Mouse (Mus musculus) left cerebral cortex, postnatal 25 days (tissue): ENCODE measurements around the gene Sc5d. TPM values are rescaled to one million over a fixed set of nuclear protein-coding genes. Genes with fewer than 3 reads are reported as not detected.

Source experiments
- DNase-seq, 2 experiments: peaks; one replicate each; pipeline ENCODE4 v3.0.0; 2022; ENCODE audit warnings: low spot score in 2 of 2, mixed read lengths in 1 of 2
- intact Hi-C: fragments of 180-260 bp; cut with DNase I; formaldehyde crosslinking; loops from one replicate; pipeline ENCODE4 v1.15.1; 2025
- total RNA-seq, 2 experiments: library from RNA; stranded (reverse); gene quantifications; 2 replicates each; pipeline ENCODE4 v1.2.3; 2021

Gene Sc5d
- total RNA-seq, 2 experiments from 2014 or later, result 56.0 to 61.6 TPM

DNA sequence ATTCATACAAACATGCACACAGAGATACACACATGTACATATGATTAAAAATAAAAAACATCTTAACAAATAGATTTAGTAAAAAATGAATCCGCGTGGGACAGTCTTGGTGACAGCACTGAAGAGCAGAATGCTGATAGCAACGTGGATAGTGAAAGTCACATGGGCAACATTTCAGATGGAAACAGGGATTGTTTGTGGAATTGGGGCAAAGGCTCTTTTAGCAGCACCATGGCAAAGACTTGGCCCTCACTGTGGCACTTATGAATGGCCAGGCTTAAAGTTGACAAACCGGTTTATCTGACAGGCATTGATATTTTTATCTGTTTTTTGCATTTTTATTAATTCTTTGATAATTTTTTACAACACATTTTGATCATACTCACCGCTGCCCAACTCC lies 4.3 kb upstream of the Sc5d start:
- intact Hi-C loops, result no loop called here
- DNase-seq, result no peak

DNA sequence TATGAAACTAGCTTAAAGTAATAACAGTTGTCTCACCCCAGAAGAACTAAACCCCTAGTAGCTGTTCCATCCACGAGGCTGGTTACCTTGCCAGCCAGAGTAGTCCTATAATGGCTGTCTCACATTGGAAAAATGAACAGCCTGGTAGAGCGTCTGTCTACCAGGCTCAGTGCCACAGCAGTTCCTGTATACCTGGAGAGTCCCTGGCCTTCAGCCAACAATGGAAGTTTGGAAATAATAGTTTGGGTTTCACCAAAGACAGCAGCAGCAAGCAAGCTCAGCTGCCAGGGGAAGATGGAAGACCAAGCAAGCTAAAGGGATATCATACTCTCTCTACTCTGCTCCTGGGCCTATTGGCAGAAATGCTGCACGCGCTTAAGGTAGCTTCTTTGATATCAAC lies 1.3 kb upstream of the Sc5d start:
- intact Hi-C loops, result no loop called here
- no peak for DNase-seq

GRCm38 (mm10) chr9:42263709-42264111 lies 346 bp downstream of the Sc5d start:
- intact Hi-C loops, result loop anchor here (5.0 kb wide), 1 partner anchor 261 kb away; no protein-coding TSS in a partner anchor
- DNase-seq, result peak; percentile 13 to 24

DNA sequence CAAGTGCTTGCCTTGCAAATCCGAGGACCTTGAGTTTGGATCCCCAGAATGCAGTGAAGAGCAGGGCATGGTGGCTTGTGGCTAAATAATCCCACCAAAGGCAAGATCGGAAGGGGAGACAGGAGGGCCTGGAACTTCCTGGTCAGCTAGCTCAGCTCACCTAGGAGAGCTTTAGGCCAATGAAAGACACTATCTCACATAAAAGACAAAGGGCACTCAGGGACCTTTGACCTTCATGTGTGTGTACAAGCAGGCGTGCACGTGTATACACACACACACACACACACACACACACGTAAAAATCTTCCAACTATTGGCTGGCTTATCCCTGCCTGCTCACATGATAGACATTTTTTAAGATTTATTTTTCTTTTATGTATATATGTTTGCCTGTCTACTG lies 3.6 kb downstream of the Sc5d start:
- DNase-seq, result no peak
- intact Hi-C loops, result loop anchor here (5.0 kb wide), 1 partner anchor 258 kb away; no protein-coding TSS in a partner anchor

GRCm38 (mm10) chr9:42249112-42249511 lies 14.9 kb downstream of the Sc5d start:
- no peak for DNase-seq
- intact Hi-C loops, result no loop called here

GRCm38 (mm10) chr9:42246688-42247087 lies 17.4 kb downstream of the Sc5d start:
- intact Hi-C loops, result no loop called here
- no peak for DNase-seq

- intact Hi-C loops, result no loop called here
- no peak for DNase-seq
Observed at GRCm38 (mm10) chr9:42244173-42244572, 19.9 kb downstream of the Sc5d start.

DNA sequence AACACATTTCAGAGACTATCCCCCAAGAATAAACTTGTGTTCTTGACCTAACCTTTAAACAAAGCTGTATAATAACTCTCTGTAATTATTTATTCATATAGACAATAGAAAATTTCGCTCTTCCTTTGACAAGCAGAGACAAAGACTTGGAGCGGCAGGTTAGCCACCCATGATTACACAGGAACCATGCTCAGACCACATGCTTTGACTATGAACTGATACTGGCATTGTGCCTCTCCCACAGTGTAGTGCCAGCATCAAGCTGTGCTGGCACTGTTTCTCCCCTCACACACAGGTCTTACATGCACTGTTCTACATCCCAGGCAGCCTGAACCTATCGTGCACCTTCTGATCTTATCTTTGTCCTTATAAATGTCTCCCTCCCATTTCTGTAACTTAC lies 23.0 kb downstream of the Sc5d start:
- intact Hi-C loops, result loop anchor here (1.0 to 2.0 kb wide), 3 partner anchors 118 to 240 kb away; no protein-coding TSS in a partner anchor
- no peak for DNase-seq

GRCm38 (mm10) chr9:42240583-42240992 lies 23.5 kb downstream of the Sc5d start:
- peak; percentile 71 to 81 for DNase-seq
- intact Hi-C loops, result loop anchor here (2.0 kb wide), 2 partner anchors 118 to 186 kb away; no protein-coding TSS in a partner anchor

- intact Hi-C loops, result loop anchor here (5.0 kb wide), 1 partner anchor 52 kb away; no protein-coding TSS in a partner anchor
- no peak for DNase-seq
Observed at GRCm38 (mm10) chr9:42238827-42239226, 25.2 kb downstream of the Sc5d start.

DNA sequence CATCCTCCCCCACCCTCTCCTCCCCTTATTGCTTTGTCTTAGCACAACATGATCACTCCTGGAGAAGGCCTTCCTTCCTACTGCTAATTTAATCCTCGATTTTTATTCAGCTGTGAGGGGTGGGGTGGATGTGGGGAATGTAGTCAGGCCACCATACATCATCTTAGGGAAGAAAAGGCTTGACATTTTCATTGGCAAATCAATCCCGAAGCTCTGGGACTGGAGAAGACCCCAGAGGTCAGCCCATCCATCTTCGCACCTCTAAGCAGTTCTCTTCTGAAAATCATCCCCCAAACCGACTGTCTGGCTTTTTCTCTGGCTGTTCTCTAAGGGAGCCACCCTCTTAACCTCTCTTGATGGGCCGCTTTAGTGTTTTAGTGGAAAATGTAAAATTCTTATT lies 32.9 kb downstream of the Sc5d start:
- DNase-seq, result no peak
- intact Hi-C loops, result no loop called here

GRCm38 (mm10) chr9:42230333-42230732 lies 33.7 kb downstream of the Sc5d start:
- no peak for DNase-seq
- intact Hi-C loops, result no loop called here

GRCm38 (mm10) chr9:42229465-42230110 lies 34.5 kb downstream of the Sc5d start:
- DNase-seq, result no peak
- intact Hi-C loops, result no loop called here

- no peak for DNase-seq
- intact Hi-C loops, result no loop called here
Observed at GRCm38 (mm10) chr9:42227804-42228203, 36.3 kb downstream of the Sc5d start.

GRCm38 (mm10) chr9:42219001-42219660 lies 44.9 kb downstream of the Sc5d start:
- intact Hi-C loops, result no loop called here

GRCm38 (mm10) chr9:42217685-42218084 lies 46.4 kb downstream of the Sc5d start:
- intact Hi-C loops, result no loop called here
- DNase-seq, result no peak

More at GRCm38 (mm10) chr9:42219001-42219660, 44.9 kb downstream of the Sc5d start:
- no peak for DNase-seq

DNA sequence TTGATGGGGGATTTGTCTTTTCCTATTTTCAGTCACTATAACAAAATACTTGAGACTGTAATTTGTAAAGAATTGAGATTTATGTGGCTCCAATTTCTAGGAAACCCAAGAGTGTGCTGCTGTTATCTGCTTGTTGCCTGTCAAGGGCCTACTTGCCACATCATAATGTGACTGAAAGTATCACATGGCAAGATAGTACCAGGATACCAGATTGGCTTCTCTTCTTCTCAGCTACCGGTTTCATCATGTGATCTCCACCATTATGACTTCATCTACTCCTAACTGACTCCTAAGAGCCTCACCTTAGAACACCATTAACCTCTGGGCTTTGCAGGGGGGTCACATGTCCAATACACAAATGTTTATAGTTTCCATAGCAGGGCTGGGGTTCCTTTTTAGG lies 49.9 kb downstream of the Sc5d start:
- intact Hi-C loops, result no loop called here

DNA sequence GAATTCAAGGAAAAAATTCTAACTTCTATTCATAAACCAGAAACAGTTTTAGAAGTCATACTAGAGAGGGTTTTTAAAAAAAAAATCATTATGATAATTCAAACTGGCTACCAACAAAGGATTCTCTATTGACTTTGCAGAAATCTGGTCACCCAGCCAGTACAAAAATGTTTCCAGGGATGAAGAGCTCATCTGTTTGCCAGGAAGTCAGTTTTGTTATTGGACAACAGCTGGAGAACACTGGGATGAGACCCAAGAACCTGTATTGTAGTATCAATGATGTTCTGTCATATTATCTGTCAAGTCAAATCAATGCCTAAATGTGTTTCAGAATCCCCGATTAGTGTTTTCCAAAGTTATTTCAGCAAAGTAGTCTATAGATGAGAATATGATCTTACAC lies 50.9 kb downstream of the Sc5d start:
- no peak for DNase-seq
- intact Hi-C loops, result no loop called here

More for the DNA sequence above, 49.9 kb downstream of the Sc5d start:
- DNase-seq, result no peak

DNA sequence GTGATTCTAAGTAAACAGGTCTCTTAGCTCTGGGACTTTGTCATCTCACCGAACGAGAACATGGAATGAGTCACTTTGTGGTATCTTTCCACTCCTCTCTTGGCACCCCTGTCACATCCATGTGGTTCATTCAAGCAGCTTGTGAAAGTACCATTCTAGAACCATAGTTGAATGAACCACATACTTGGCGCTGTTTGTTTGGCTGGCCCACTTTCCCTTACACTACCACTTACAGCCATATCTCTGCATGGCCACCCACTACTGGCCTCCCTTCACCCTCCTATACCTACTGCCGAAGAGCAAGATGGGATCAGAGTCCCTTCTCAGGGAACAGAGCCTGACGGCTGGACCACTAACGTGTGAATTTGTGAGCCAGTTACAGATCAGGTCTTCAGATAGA lies 54.4 kb downstream of the Sc5d start:
- peak; percentile 41 to 89 for DNase-seq
- intact Hi-C loops, result loop anchor here (2.0 kb wide), 1 partner anchor 85 kb away; the partner anchor contains the start of gene Sorl1

DNA sequence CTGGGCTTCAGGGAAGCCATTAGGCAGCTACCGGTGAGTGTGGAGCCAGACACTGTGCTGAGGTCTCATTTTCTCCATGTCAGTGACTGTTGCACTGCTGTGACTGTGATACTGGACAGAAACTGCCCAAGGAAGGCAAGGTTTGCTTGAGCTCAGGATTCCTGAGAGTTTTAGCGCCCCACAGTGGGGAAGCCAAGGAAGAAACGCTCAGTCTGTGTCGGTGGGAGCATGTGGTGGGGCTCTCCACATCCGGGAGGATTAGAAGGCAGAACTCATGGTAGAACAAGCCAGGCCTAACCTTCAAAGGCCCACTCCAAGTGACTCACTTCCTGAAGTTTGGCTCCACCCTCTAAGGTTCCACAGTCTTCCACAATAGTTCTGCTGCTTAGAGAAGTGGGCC lies 55.6 kb downstream of the Sc5d start:
- intact Hi-C loops, result loop anchor here (2.0 kb wide), 1 partner anchor 84 kb away; the partner anchor contains the start of gene Sorl1
- DNase-seq, result peak in 1 of 2 experiments; percentile 59

DNA sequence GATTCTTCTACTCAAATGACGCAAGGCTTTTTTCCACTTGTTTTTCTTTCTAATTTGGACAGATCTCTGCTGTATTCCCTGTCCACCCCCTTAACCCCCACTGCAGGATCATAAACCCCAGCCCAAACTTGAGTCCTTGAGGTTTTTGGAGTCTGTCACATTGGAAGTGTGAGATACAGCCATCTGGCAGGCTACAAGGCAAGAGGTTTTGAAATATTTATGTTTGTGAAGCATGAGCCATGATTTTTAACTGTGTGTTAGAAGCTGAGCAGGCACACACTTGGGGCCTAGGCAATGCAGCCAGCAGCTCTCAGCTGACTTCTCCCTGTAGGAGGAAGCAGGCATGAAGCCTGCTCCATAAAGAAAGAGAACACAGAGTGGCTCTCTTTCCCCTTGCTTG lies 57.3 kb downstream of the Sc5d start:
- peak in 1 of 2 experiments; percentile 66 for DNase-seq
- intact Hi-C loops, result no loop called here
